Mouse (Mus musculus): ENCODE measurements around the gene Gm45261. TPM values are rescaled to one million over a fixed set of nuclear protein-coding genes. Genes with fewer than 3 reads are reported as not detected.
A peak's percentile ranks its signal among the peaks of the same experiment; 100 is the strongest.

The Gm45261 gene
- not detected in 2 replicates for polyA plus RNA-seq (2015; fragmentation: Nextera tagmentation; extraction: Ambion mirVana)

DNA sequence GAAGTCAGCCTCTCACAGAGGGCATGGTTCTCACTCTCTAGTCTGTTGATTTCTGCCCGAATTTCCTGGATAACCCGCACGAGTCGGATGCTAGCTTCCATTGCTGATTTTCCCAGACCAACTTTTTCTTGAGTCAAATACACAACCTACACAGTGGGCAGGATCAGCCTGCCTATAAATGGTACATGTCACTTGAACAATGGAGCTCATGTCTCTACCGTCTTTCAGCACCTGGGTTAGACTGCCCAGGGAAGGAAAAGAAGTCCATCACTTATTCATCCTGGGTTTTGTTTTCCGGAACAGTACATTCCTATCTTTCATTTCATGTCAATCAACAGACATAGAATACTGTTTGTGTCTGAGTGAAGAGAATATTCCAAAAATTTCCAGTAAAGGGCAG is at the start of gene Gm45261:
Gm45261 (minus strand) TSS at position 101 of the 400 bp plus-strand sequence.
- no peaks in the 10 kb centered on the region for H3K9me3 ChIP-seq
- H3K4me2 ChIP-seq = no peak within 1 kb of the TSS
- H3K27ac ChIP-seq (replicated peaks) = no peak within 1 kb of the TSS
- H3K4me3 ChIP-seq = no peak within 1 kb of the TSS
- ATAC-seq (ENCODE audit: extremely low read depth, insufficient number of reproducible peaks, low FRiP score, low TSS enrichment) = no peak
- WGBS = 65% methylated on average over 6 of the region's 6 CpGs
- H3K9ac ChIP-seq = no peak within 1 kb of the TSS
- H3K36me3 ChIP-seq = no peaks in the 10 kb centered on the region
- no peaks in the 10 kb centered on the region for H3K27me3 ChIP-seq (replicated peaks)
- H3K4me1 ChIP-seq = no peaks in the 10 kb centered on the region

DNA sequence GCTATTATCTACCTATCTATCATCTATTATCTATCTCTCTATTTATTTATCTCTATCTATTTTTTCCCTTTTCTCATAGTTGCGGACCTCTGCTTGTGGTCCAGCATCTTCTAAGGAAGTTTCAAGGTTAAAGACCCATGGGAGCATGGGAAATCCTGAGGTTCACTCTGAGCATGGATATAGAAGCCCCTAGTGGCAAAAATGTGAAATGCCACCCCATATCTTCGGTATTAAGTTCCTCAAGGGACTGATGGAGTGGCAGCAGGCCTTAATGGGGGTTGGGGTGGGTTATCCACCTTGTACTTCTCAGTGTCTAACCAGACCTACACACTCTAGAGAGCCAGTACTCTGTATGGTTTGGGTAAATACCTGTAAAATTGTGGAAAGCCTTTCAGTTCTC is 43.5 kb upstream of the Gm45261 start:
- Histone ChIP-seq H3K9ac (no peak overlapping the region), H3K36me3 (peaks cover 9% of the 10 kb centered on the region; the same call in 1 of the 2 replicates), H3K4me3 (no peak overlapping the region), H3K27ac (replicated peaks) (no peak overlapping the region), H3K27me3 (replicated peaks) (no peaks in the 10 kb centered on the region), H3K4me1 (no peaks in the 10 kb centered on the region), H3K4me2 (no peak overlapping the region), H3K9me3 (no peaks in the 10 kb centered on the region; the same call in 1 of the 2 replicates)
- no peak for ATAC-seq (ENCODE audit: extremely low read depth, insufficient number of reproducible peaks, low FRiP score, low TSS enrichment)
- 81% methylated on average over 2 of the region's 2 CpGs for WGBS

DNA sequence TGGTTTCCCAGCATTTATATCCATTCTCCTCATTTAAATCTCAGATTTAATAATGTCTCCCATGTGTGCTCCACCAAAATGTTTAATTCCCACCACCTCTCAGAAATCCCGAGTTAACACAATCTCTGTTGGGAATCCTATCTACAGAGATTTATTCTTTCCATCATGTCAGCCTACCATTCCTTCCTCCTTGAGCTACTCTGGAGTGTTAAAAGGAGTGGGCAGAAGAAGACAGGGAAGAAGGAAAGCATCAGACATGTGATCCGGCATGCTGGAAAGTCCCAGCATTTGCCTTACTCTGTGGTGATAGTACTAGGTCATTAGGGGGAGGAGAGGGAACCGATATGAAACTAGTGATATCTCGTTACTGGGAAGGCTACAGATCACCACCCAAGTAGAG is 42.8 kb upstream of the Gm45261 start:
- H3K9ac ChIP-seq = no peak overlapping the region
- H3K4me2 ChIP-seq = no peak overlapping the region
- 72% methylated on average over 4 of the region's 4 CpGs for WGBS
- H3K36me3 ChIP-seq = peaks cover 9% of the 10 kb centered on the region; the same call in 1 of the 2 replicates
- no peak for ATAC-seq (ENCODE audit: extremely low read depth, insufficient number of reproducible peaks, low FRiP score, low TSS enrichment)
- no peak overlapping the region for H3K27ac ChIP-seq (replicated peaks)
- H3K4me3 ChIP-seq = no peak overlapping the region
- H3K27me3 ChIP-seq (replicated peaks) = no peaks in the 10 kb centered on the region
- H3K9me3 ChIP-seq = no peaks in the 10 kb centered on the region; the same call in 1 of the 2 replicates
- H3K4me1 ChIP-seq = no peaks in the 10 kb centered on the region

DNA sequence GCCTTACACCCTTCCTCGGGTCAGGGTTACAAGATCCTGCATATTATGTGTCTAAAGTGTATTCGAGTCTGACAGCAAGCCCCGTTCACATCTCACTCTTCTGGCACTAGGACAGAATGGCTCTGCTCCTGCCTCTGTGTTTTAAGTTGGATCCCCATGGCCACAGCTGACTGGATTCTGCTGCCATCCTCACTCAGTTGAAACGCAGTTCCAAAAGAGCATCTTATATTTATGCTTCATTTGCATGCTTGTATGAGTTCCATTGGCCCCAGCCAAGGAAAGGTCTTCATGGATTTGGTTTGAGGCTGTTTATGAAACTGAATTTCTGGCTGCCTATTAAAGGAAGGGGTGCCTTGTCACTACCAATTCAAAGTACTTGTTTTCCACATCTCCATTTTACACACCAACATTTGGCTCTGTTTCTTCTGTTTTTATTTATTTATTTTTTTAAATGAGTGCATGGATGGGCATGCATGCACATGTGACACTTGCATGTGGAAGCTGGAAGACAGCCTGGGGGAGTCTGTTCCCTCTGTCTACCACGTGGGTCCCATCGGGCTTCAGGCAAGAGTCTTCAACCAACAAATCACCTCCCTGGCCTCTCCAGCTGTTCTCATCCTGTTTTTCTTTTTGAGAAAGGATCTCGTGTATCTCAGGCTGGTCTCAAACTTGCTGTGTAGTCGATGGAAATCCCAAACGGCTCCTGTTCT is 41.4 kb upstream of the Gm45261 start:
- Histone ChIP-seq H3K36me3 (peaks cover 9% of the 10 kb centered on the region; the same call in 1 of the 2 replicates), H3K4me1 (no peaks in the 10 kb centered on the region), H3K27me3 (replicated peaks) (no peaks in the 10 kb centered on the region), H3K27ac (replicated peaks) (no peak overlapping the region), H3K4me2 (no peak overlapping the region), H3K4me3 (no peak overlapping the region), H3K9ac (no peak overlapping the region), H3K9me3 (no peaks in the 10 kb centered on the region; the same call in 1 of the 2 replicates)
- WGBS = 76% methylated on average over 9 of the region's 9 CpGs
- ATAC-seq (ENCODE audit: extremely low read depth, insufficient number of reproducible peaks, low FRiP score, low TSS enrichment) = no peak

DNA sequence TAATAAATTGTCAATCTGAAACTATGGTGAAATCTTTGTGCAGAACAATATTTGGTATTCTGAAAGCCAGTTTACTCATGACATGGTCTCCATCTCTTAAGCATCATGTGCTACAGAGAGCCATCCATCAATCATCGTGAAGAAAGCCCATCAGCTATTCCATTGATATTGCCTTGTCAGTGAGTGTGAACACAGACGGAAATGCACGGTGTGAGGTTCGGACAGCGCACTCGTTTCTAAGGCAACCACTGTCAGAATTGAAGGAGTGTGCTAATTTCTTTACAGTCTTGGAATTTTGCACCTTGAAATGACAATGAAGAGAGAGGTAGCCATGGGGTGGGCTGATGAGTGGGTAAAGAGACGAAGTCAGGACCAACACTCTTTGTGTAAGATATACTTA is 38.0 kb upstream of the Gm45261 start:
- Histone ChIP-seq H3K4me2 (no peak overlapping the region), H3K9me3 (no peaks in the 10 kb centered on the region), H3K27me3 (replicated peaks) (no peaks in the 10 kb centered on the region), H3K4me1 (no peaks in the 10 kb centered on the region), H3K9ac (no peak overlapping the region), H3K36me3 (no peaks in the 10 kb centered on the region), H3K27ac (replicated peaks) (no peak overlapping the region), H3K4me3 (no peak overlapping the region)
- 79% methylated on average over 7 of the region's 7 CpGs for WGBS
- no peak for ATAC-seq (ENCODE audit: extremely low read depth, insufficient number of reproducible peaks, low FRiP score, low TSS enrichment)

DNA sequence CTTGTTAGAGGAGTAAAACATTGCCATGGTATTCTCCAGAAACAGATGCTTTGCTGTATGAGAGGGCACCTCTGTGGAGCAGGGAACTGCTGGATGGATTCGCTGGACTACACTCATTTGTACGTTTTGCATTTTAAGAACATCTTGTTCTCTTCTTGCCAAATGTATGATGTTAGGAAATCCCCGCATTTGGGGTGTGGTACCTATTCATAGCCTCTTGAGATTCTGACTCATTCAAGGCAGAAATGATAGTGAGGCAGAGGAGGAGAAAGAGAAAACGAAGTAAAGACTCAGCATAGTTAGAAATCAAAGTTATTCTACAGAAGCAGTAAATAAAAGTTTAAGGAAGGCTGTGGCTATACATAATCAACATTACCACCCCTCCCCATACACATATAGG is 35.1 kb upstream of the Gm45261 start:
- no peak overlapping the region for H3K27ac ChIP-seq (replicated peaks)
- no peaks in the 10 kb centered on the region for H3K36me3 ChIP-seq
- H3K4me2 ChIP-seq = no peak overlapping the region
- no peak overlapping the region for H3K9ac ChIP-seq
- H3K4me1 ChIP-seq = no peaks in the 10 kb centered on the region
- no peak overlapping the region for H3K4me3 ChIP-seq
- H3K9me3 ChIP-seq = no peaks in the 10 kb centered on the region
- no peaks in the 10 kb centered on the region for H3K27me3 ChIP-seq (replicated peaks)
- WGBS = 62% methylated on average over 4 of the region's 4 CpGs
- no peak for ATAC-seq (ENCODE audit: extremely low read depth, insufficient number of reproducible peaks, low FRiP score, low TSS enrichment)

DNA sequence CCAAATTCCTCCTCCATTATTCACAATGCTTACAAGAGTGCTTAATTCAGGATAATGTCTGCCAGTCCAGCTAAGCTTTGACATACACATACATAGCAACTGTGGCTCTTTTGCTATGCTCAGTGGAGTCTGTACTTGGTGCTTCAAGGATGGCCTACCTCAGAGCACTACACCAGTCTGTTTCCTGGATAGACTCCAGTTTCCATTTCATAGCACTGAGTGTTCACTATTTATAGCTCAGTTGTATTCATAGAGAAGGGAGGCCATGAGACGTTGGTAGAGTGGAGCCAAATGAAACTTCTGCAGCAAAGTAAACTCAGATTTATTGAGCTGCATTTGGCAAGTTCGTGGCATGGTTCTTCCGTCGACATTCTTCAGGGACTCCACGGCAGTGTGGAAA is 22.2 kb upstream of the Gm45261 start:
- no peak overlapping the region for H3K4me2 ChIP-seq
- WGBS = 62% methylated on average over 5 of the region's 5 CpGs
- no peak overlapping the region for H3K9ac ChIP-seq
- H3K4me1 ChIP-seq = no peaks in the 10 kb centered on the region; the same call in 1 of the 2 replicates
- no peaks in the 10 kb centered on the region for H3K36me3 ChIP-seq
- no peak overlapping the region for H3K4me3 ChIP-seq
- H3K27me3 ChIP-seq (replicated peaks) = no peaks in the 10 kb centered on the region
- peak overlapping the region; percentile 46 for H3K27ac ChIP-seq (replicated peaks)
- no peaks in the 10 kb centered on the region for H3K9me3 ChIP-seq
- no peak for ATAC-seq (ENCODE audit: extremely low read depth, insufficient number of reproducible peaks, low FRiP score, low TSS enrichment)

DNA sequence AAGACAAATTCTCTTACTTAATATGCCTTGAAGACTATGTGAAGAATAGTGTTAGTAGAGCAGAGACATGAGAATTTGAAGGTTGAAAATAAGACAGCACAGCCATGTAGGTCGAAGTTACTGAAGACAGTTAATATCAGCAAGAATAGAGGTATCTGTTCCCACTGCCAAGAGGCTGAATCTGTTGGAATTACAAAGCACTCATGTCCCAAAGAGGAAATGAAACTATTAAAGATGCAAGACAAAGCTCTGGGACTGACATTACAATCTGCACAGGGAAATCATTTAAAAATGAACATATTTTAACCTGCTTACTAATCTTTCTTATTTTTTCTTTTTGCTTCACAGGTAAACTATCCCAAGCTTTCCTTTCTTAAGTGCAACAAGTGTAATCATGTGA is 13.7 kb upstream of the Gm45261 start:
- H3K36me3 ChIP-seq = no peaks in the 10 kb centered on the region
- no peak overlapping the region for H3K4me2 ChIP-seq
- H3K27ac ChIP-seq (replicated peaks) = no peak overlapping the region
- no peak for ATAC-seq (ENCODE audit: extremely low read depth, insufficient number of reproducible peaks, low FRiP score, low TSS enrichment)
- 67% methylated on average over 1 of the region's 1 CpGs for WGBS
- no peak overlapping the region for H3K4me3 ChIP-seq
- no peak overlapping the region for H3K9ac ChIP-seq
- no peaks in the 10 kb centered on the region for H3K9me3 ChIP-seq
- H3K4me1 ChIP-seq = no peaks in the 10 kb centered on the region
- no peaks in the 10 kb centered on the region for H3K27me3 ChIP-seq (replicated peaks)

DNA sequence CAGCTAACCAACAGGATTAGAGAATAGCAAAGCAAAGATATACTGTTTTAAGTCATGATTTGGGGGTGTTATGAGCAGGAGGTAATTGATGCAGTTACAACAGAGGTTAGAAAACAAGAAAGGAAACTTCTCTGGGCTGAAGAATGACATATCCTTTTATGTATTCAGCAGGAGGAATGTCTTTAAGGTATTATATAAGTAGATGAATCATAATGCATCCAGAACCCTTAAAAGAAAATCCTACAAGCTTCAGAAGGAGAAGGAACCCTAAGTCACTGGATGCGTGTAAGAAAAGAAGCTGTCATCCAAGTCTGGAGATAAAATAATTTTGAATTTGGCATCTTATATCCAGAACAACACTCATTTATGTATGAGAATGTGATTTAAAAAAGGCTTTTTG is 11.1 kb upstream of the Gm45261 start:
- no peak for ATAC-seq (ENCODE audit: extremely low read depth, insufficient number of reproducible peaks, low FRiP score, low TSS enrichment)
- H3K9ac ChIP-seq = no peak overlapping the region
- no peaks in the 10 kb centered on the region for H3K27me3 ChIP-seq (replicated peaks)
- WGBS = 94% methylated on average over 1 of the region's 1 CpGs
- H3K4me3 ChIP-seq = no peak overlapping the region
- no peaks in the 10 kb centered on the region for H3K36me3 ChIP-seq
- no peak overlapping the region for H3K27ac ChIP-seq (replicated peaks)
- H3K9me3 ChIP-seq = no peaks in the 10 kb centered on the region
- H3K4me1 ChIP-seq = no peaks in the 10 kb centered on the region
- no peak overlapping the region for H3K4me2 ChIP-seq

DNA sequence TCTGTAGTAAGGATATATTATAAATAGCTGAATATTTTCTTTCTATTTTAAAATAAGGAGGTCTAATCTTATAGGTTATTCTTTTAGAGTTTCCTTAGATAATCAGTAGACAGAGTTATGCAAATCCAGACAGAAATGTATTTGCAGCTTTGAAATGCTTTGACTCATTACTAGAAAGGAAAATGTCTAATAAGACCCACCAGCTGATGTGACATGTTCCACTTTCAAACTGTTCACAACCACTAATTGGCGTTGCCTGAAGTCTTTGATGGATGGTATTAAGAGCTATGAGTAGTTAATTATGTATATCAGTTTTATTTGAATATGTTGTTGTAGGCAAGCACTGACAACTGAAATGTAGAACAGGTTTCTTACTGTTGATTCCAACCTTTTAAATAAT is 1.3 kb downstream of the Gm45261 start:
- Histone ChIP-seq H3K36me3 (no peaks in the 10 kb centered on the region), H3K9me3 (no peaks in the 10 kb centered on the region), H3K27me3 (replicated peaks) (no peaks in the 10 kb centered on the region), H3K4me2 (no peak overlapping the region), H3K4me3 (no peak overlapping the region), H3K4me1 (no peaks in the 10 kb centered on the region), H3K27ac (replicated peaks) (no peak overlapping the region), H3K9ac (no peak overlapping the region)
- WGBS = 75% methylated on average over 1 of the region's 1 CpGs
- no peak for ATAC-seq (ENCODE audit: extremely low read depth, insufficient number of reproducible peaks, low FRiP score, low TSS enrichment)

DNA sequence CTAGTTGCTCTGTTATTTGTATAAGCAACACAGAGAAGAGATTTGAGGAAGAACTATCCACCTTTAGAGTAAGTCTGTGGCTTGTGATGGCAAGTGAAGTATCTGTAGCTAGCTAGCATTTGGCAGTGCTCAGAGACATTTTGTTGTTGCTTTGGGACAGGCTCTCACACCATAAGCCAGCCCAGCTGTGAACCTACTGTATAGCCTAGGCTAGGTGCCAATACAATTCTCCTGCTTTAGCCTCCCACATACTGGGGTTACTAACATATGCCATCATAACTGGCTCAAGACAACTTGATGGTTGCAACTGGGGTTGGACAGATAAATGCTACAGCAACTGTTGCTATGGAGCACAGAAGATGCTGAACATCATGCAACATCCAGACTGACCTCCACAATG is 1.8 kb downstream of the Gm45261 start:
- no peak for ATAC-seq (ENCODE audit: extremely low read depth, insufficient number of reproducible peaks, low FRiP score, low TSS enrichment)
- Histone ChIP-seq H3K4me2 (no peak overlapping the region), H3K4me1 (no peaks in the 10 kb centered on the region), H3K27ac (replicated peaks) (no peak overlapping the region), H3K9me3 (no peaks in the 10 kb centered on the region), H3K27me3 (replicated peaks) (no peaks in the 10 kb centered on the region), H3K4me3 (no peak overlapping the region), H3K36me3 (no peaks in the 10 kb centered on the region), H3K9ac (no peak overlapping the region)

DNA sequence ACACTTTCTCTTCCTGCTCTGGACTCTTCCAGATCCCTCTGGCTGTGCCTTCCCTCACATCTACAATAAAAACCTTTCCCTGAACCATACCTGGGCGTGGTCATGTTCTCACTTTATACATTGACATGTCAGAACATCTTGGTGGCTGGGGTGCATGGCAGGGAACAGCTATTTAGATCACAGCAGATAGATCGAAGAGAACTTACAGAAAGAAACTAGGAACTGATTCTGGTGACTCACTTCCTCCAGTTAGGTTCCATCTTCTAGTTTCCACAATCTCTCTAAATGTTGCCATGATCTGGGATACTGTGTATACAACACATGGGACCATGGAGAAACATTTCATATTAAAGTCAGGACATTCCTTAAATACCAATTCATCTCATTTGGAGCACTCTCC is 7.3 kb downstream of the Gm45261 start:
- Histone ChIP-seq H3K27ac (replicated peaks) (no peak overlapping the region), H3K4me2 (no peak overlapping the region), H3K36me3 (no peaks in the 10 kb centered on the region), H3K27me3 (replicated peaks) (no peaks in the 10 kb centered on the region), H3K4me1 (no peaks in the 10 kb centered on the region), H3K9ac (no peak overlapping the region), H3K4me3 (no peak overlapping the region), H3K9me3 (no peaks in the 10 kb centered on the region)
- WGBS = 74% methylated on average over 2 of the region's 2 CpGs
- ATAC-seq (ENCODE audit: extremely low read depth, insufficient number of reproducible peaks, low FRiP score, low TSS enrichment) = no peak

Measured in heart, embryonic 13.5 days (tissue).